Mouse (Mus musculus) granulocyte monocyte progenitor cell, adult 5-6 weeks (primary cell): ENCODE measurements at regions not wholly inside any gene's neighbourhood (a gene's known extent, or its start where the extent isn't known, plus 50 kb on each side); places are given as distances from the start of the nearest gene placed in this dataset.

ENCODE experiments used
- ATAC-seq: replicated peaks from 2 replicates; pipeline ENCODE4 v1.8.0; 2016; ENCODE audit warnings: mild to moderate bottlenecking, moderate TSS enrichment, inconsistent platforms; ENCODE audit not compliant: poor library complexity, severe bottlenecking

DNA sequence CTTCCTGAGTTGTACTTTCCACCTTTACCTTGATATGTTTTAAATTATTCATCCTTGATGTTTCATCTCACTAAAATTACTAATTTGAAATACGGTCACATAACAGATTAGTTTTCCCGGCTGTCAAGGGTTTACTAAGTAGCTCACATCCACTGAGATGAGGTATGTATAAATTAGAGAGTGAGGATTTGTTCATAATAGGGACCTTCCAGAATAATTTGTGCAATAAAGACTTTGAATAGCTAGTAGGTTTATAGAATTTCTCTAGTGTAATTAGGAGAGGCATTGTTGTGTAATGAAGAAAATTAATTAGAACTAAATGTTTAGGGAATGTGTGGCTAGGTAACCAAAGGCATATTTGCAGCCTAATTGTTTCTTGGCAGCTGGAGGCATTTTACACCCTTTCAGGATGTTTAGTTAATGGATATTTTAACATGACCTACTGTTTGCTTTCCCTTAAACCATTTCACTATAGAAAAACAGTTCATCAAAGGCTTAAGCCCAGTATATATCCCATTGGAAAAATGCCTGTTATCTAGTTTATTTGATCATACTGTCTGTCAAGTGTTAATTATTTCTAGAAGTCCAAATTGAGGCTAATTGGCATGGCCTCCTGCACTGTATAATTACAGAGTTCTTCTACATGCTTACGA is 70.8 kb downstream of the Mat2b start:
- ATAC-seq, result no peak

DNA sequence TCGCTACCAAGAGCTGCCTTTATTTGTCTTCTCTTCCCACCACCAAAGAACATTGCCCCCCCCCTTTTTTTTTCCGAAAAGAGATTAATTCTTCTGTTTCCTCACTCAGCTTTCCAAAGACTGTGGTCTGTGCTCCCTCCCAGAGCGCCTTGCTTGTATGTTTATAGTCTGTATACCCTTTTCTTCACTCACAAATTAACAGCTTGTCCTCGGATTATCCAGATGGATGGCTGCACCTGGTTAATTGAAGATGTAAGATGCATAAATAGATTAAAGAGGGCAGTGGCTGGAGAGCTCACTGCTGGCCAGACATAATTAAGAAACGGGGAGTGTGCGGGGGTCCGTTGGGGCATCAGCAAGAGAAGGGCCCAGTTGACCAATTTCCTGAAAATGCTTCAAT is 75.0 kb downstream of the Mat2b start:
- no peak for ATAC-seq

DNA sequence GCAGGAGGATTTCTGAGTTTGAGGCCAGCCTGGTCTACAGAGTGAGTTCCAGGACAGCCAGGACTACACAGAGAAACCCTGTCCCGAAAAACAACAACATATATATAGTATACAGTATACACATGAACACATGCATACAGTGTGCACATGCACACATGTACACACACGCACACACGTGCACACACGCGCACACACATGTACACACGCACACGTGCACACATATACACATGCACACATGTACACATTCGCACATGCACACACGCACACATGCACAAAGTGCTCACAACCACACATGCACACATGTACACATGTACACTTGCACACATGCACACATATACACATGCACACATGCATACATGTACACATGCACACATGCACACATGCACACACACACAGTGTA is 92.0 kb downstream of the Mat2b start:
- no peak for ATAC-seq

DNA sequence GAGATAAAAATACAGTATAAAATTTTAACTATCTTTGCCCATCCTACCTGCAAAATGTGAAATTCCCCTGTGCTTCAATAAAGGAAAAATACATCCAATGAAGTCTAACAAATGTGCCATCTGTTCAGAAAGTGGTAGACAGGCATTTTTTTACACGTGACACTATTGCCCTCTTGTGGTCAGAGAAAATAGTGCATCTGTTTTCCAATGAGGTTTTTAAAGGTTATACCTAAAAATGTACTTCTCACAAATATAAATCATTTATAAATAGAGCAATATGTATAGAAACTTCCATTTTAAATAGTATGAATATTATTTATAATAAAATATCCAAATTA is 93.5 kb downstream of the Mat2b start:
- no peak; the same call in 1 of the 2 replicates for ATAC-seq

DNA sequence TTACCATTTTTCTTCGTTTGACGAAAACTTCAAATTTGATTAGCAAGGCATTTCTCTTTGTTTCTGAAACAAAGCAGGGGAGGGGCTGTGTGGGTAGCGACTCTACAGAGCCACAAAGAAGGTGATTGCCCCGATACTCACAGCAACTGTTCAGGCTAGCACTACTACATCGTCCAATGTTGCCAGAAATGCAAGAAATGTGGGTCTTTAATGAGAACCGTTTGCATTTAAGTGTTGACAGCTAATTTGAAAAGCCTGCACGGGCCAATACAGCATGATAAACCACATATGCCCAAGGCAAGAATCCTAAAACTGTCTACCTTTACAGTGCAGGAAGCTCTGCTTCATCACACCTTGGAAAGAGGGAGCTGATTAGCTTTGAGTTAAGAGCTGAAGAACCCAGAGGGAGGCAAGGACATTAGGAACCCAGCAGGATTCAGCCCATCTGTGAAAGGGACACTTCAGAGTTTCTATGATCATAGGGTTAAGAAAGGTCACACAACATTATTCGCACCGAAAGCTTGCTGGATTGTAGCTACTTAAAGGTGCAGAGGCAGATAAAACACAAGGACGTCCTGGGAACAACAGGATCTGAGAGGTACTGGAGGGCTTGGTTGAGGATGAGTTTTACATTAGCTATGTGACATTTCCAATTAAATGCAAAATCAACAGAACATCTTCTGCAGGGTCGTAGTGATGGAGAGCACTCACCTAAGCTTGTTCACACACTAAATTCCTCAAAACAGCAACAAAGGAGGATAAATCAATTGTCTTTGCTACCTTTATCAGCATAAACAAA is 94.0 kb downstream of the Mat2b start:
- no peak for ATAC-seq

DNA sequence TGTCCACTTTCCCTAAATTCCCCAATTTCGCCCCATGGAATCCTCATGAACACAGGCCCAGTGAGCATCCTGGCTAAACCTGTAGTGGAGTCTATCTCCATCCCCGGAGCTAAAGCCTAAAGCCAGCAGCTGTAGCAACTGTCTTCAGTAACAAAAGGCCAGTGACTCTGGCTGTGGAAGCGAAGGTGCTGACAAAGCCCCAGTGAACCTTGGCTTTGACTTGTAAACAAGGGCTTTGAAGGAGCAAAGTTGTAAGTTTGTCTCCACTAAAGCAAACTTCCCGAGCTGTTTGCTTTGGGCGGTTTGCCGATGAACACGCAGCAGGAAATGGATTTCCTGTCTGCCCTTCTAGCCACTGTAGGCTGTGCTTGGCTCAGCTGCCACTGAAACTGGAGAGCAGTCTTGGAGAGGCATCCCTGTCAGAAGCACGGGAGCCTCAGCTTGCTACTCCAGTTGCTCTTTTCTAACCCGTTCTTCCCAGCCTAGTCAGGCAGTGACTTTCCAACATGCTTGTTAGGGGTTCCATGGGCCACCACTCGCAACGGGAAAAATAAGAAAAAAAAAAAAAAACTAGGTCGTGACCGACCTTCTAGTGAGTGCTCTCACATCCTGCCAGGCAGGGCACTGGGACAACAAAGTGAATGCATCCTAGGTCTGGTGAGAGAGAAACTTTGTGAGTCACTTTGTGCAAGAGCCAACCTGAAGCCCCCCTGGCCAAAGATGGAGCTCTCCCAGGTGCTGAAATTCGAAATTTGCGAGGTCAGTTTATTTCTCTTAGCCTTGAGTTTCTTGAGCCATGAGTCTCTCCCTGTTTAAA is 94.8 kb downstream of the Mat2b start:
- no peak for ATAC-seq

DNA sequence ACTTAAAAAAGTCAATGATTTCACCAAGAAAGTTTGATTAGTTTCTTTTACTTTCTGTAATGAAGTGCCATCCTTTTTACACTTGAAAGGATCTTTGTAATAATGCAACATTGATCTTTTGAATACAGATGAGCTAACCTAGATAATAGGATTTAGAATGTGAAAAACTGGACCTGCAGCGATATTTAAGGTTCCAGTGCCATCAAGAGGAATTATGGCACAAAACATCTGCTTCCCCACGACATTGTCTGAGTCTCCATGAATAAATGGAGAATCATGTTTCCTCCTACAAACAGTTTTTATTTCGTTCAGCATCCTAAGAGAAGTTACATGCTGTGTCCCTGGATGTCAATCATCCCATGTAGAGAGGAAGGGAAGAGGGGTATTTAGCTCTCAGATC is 98.7 kb downstream of the Mat2b start:
- no peak for ATAC-seq

DNA sequence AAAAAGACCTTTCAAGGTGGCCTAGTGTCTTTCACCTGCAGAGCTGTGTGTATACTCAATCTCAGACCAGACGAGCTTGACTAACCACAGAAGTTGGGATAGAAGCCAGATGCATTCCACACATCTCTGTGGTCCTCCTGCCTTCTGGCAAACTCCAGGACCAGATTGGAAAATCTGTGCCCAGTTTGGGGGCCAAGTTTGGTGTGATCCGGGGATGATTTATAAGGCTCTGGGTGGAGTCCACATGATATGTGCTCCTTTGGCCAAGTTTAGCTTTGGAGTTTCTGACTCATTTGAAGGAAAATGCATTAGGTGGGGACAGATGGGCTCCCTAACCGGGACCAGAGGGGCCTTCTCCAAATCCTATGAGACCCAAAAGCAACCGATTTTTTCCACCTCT is 102.9 kb downstream of the Mat2b start:
- ATAC-seq, result no peak

DNA sequence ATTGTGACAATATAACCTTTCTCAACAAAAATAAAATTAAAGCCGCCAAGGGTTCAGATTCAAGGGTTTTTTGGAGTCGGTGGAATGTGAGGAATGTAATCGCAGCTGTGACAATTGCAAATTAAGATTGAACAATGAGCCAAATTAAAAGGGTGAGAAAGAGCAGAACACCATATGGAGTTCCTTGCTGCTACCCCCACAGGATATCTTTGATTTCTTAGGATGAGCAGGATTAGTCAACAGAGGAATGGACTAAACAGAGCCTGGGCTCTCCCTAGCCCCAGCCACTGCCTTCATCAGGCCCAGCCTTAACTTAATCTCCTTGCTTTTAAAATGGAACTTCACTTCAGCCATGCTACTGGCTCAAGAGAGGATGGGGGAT is 121.3 kb downstream of the Mat2b start:
- ATAC-seq, result no peak

DNA sequence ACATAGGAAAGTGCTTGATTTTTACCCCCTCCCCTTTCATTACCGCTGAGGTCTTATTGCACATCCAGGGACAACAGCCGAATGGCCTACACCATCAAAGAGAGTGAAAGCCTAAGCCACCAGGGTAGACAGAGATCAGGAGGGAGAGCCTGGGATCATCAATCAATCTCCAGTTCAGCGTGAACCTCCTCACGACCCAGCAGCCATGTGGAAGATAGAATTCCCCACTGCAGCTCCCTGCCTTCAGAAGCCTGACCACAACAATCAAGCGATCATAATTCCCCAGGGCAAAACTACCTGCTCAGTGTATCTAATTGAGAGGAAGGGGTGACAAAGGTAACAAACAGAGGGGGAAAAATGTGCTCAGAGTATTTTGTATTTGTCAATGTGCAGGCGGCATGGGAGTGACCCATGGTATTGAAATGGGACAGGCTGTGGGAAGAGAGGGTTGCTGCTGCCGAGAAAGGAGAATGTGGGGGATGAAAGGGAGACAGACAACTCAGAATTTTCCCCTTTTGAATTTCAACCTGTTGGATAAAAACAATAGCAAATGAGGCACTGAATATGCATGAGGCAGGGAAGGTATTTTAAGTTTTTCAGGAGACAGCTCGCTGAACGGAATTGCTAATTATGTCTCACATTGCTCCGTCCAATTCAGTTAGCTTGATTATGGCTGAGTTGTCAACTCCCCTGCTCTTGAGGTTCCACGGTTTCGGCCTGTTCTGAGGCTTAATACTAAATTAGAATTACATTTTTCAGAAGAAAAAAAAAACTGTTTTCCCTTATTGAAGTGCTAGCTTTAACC is 121.8 kb downstream of the Mat2b start:
- ATAC-seq, result no peak

DNA sequence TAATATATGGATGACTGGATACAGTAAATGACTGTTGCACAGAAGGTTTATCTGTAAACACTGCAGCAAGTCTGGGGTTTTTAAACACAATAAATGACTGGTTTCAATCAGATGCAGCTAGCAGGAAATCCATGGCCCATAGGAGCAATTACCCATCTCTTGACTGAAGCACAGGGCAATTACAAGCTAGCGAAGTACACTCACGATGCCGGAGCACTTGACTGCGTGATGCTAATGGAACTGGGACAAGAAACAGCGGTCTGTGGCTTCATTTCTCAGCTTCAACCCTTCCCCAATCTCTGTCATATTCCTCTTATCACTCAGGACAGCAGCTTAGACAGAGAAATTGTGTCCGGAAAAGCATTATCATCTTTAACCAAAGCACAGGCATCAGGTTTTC is 132.1 kb downstream of the Mat2b start:
- no peak for ATAC-seq

DNA sequence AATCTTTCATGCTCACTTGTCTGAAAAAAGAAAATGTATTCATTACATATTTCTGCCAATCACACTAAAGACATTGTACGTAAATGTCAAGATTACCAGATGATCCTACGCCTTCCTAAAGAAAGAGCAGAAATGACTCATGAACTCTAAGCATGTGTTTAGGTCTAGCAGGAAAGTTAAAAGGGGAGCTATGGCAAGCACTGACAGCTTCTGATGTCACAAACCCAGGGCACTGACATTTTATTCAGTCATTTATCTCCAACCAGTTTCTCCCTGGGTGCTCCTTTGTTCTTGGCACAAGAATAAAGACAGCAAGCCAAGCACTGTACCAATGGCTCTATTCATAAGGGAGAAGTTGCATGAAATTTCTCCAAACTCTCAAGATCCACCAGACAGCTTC is 133.0 kb downstream of the Mat2b start:
- no peak for ATAC-seq

DNA sequence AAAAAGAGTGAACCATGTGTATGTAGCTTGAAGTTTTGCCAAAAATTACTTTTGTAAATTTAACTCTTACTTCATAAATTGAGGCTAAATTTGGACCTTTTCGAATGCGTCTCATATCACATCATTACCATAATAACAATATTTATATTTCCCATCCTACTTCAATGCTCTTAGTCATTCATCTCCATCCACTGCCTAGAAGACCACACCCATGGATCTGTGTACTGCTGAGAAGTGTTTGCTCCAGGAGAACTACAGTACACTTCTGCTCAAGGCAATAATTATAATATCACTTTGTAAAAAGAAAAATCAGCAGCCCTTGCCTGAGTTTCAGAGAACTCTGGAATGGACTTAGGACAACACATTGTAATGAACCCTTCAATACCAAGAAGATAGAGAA is 133.6 kb downstream of the Mat2b start:
- no peak for ATAC-seq

DNA sequence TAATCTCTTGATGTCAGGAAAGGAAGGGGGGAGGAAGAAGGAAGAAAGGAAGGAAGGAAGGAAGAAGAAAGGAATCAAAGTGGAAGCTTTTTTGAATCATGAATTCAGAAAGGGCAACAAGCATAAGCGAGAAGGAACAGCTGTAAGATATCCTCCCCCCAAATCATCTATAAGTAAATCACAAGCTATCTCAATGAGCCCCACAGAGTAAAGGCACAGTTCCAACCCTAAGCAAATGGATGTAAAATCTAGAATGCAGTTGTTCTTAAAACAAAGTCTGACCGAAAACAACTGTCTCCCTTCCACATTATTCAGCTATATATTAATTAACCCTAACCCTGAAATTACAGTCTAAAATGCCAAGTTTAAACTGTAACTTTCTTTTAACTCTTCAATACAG is 136.5 kb downstream of the Mat2b start:
- ATAC-seq, result no peak

DNA sequence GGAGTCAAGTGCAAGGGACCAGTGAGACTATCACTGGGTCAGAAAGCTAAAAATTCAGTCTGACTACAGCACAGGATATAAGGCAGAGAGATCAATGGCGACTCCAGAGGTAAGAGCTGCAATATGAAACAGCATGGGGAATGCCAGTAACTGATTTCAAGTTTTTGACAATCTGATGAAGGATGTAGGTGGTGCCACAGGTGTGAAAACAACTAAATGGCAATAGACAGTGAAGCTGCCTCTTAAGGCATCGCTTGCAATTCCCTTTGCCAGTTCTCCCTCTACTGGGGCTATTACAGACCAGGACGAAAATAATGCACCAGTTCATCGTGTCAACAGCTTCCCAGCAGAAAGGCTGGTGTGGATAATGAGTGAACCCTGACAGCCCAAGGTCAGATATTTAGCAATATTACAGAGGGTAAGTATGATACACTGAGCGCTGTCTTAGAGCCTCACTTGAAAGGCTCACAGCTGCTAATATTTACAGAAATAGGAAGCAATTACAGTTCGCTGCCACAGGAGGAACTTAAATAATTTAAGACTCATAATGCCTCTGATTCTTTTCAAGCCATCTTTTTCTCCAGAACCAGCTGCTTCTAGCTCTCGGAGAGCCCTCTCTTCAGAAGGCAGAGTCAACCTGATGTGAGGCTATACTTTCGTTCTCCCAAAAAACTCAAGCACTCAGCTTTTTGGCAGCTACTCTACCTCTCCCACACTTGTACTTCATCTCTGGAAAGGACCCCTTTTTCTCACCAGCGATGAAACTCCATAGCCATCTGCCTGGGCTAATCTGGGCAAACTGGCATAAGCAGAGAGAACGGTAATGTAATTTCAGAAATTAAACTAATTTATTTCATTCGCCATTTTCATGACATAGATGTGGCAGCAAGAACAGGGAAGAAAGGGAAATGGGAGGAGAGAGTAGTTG is 139.9 kb downstream of the Mat2b start:
- no peak for ATAC-seq

DNA sequence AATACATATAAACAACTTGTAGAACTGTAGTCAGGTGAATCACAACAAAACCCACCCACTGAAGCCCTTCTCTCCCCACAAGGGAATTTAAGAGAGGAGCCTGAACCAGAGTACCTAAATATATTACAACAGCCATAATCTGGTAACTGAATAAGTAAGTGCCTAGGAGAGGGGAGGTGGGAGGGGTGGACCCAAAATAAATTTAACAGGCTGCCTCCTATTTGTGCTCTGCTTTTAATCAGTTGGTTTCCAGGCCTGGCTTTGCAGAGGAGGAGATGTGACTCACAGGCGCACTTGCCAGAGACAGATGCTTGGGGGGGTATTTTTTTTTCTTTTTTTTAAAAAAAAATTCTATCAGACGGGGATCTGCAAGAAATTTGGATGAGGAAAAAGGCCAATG is 142.9 kb downstream of the Mat2b start:
- ATAC-seq, result no peak

DNA sequence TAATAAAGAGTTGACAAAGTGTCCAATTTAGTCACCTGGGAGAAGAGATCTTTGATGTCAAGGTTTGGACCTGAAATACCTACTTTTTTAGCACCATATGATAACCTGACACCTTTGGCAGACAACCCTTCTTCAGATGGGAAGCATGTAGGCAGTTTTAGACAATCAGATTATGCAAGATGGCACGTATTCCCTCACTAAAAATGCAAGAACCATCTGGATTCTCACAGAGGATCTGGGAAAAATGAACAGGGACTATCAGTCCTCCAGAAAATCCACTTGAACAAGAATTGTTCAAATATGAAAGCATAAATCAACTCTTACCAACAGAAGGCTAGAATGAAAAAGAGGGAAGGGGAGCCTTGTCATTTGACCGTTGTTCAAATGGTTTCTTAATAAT is 148.4 kb downstream of the Mat2b start:
- no peak for ATAC-seq

DNA sequence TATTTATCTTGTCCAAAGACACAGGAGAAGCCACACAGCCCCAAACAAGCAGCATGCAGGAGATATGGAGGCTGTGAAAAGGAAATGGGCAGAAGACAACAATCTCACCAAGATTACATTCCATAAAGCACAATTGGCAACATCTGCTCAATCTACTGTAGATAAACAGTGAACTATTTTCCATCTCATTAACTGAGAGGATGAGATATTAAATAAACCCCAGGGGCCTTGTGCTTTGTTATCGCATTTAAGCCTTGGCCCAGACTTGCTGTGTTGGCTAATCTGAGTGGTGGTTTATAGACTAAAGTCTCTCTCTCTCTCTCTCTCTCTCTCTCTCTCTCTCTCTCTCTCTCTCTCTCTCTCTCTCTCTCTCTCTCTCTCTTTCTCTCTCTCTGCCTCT is 149.5 kb downstream of the Mat2b start:
- ATAC-seq, result no peak

DNA sequence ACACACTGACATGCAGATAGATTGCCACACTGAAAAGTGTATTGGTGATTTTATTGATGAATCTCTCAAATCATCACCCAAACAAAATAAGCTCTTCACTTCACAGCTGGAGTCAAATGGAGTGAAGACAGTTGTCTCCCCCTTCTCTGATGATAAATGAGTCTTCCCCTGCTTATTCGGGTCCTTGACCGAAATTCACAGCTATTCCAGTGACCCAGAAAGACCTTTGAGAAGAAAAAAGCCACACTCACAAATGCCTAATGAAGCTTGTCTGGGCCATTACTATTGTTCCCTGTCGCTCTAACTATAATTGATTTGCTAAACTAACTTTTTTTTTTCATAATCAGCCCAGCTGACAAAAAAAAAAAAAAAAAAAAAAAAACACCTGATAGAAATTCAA is 154.8 kb downstream of the Mat2b start:
- ATAC-seq, result no peak

DNA sequence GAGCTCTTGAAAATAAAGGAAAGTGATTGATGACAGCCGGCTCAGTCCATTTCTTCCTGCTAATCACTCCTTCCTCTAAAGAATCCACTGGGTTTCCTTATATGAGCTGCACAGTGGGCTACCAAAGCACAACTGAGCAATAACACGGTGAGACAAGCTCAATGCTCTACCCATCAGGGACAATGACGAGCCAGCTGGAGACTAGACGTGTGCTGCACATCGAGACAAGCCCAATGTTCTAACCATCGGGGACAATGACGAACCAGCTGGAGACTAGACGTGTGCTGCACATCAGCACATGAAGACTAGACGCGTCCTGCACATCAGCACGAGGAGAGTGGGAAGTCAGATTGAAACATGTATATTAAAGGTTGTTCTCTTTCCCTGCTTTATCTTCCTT is 155.2 kb downstream of the Mat2b start:
- ATAC-seq, result no peak
